Comparison of ENCODE assay signal across 16 mouse cellular contexts in the genomic region with DNA sequence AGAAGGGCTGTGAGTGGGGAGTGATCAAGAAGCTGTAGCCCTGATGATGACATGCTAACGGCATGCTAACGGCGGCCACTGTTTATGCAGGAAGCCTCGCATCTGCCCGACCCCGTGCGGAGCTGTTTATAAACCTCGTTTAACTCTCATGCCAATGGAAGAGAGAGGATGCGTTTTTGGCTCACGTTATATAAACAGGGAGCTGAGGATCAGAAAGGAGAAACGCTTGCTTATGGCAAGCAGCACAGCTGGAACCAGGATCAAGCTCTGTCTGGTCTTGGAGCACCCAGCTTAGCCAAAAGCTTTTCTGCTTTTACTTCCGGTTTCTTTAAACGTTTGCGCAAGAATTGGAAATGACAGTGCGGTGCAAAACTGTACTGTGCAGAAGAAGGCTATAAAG. TPM values are rescaled to one million over a fixed set of nuclear protein-coding genes. Genes with fewer than 3 reads are reported as not detected.
DNase-seq lines count a peak whose midpoint lies in the region; ATAC-seq and TF ChIP-seq lines count a peak whose summit lies in the region.
"Had no signal": no experiment of that assay in that cellular context is flagged by ENCODE, and none has a peak within 500 bp of the region (broad histone marks: within the 10 kb centered on the region; RNA-seq: fewer than 3 reads in every experiment).

No protein-coding gene starts in this region.

- 34% methylated on average over 15 of the region's 15 CpGs for WGBS in bone marrow, adult 2 months
- 26% methylated on average over 15 of the region's 15 CpGs for WGBS in lung, adult 2 months

- no peak overlapping the region for H3K27ac ChIP-seq in left cerebral cortex, adult 2 months
- H3K27ac ChIP-seq in bone marrow, adult 2 months (ENCODE audit: control insufficient read depth, insufficient read depth, low read depth, low read length, poor library complexity), result no peak overlapping the region
- H3K27ac ChIP-seq: embryonic facial prominence, embryonic 12.5 days; forebrain, embryonic 15.5 days; liver, embryonic 13.5 days had no signal

- H3K4me3 ChIP-seq in left cerebral cortex, adult 2 months, result no peak overlapping the region
- peak overlapping the region; percentile 48 for H3K4me3 ChIP-seq in bone marrow, adult 2 months (replicated peaks; ENCODE audit: control insufficient read depth, low read depth, low read length)
- H3K4me3 ChIP-seq in lung, adult 2 months (replicated peaks; ENCODE audit: extremely low read depth, low read depth, low read length), result peak overlapping the region; percentile 40
- H3K4me3 ChIP-seq: embryonic facial prominence, embryonic 12.5 days; forebrain, embryonic 15.5 days; liver, embryonic 13.5 days had no signal

- intact Hi-C loops in left cerebral cortex, postnatal 4 days (cut with DNase I), result no loop called here
- intact Hi-C loops in left cerebral cortex, adult 2 months (cut with DNase I), result no loop called here

- H3K4me1 ChIP-seq in bone marrow, adult 2 months (ENCODE audit: control insufficient read depth, insufficient read depth, low read length), result no peaks in the 10 kb centered on the region
- no peaks in the 10 kb centered on the region for H3K4me1 ChIP-seq in lung, adult 2 months (ENCODE audit: control insufficient read depth, insufficient read depth, low read length)
- H3K4me1 ChIP-seq: embryonic facial prominence, embryonic 12.5 days; forebrain, embryonic 15.5 days; liver, embryonic 13.5 days had no signal

- peak; percentile 50; the same call in 1 of the 2 replicates for ATAC-seq in monocyte, adult 5-6 weeks (replicated peaks; ENCODE audit: insufficient number of reproducible peaks, low FRiP score, low TSS enrichment, poor library complexity, severe bottlenecking)
- ATAC-seq in erythroid progenitor cell, adult 5-6 weeks (replicated peaks; ENCODE audit: low FRiP score, poor library complexity, severe bottlenecking), result no peak
- ATAC-seq: forebrain, embryonic 15.5 days had no signal

- no peak for TF ChIP-seq POLR2A in bone marrow, adult 2 months (IDR thresholded peaks at IDR 0.05; ENCODE audit: borderline replicate concordance, control insufficient read depth, low read depth, low read length)
- no peak for TF ChIP-seq POLR2A in lung, adult 2 months (IDR thresholded peaks at IDR 0.05; ENCODE audit: borderline replicate concordance, extremely low read depth, low read depth, low read length)

- peak; percentile 3 for DNase-seq in left cerebral cortex, postnatal 4 days
- DNase-seq in left cerebral cortex, adult 2 months (ENCODE audit: extremely low spot score in 1 of 2, low spot score in 2 of 2), result no peak
- DNase-seq in lung, adult 2 months, result no peak
- no peak for DNase-seq in layer of hippocampus, postnatal 36 days
- no peak for DNase-seq in natural killer cell, adult 2 months (ENCODE audit: low spot score in 2 of 2)
- DNase-seq: adrenal gland, adult 2 months; B cell, adult 2 months; cerebellum, adult 11-12 months; heart, adult 11 months; liver, embryonic 13.5 days had no signal

- TF ChIP-seq CTCF in left cerebral cortex, adult 2 months (IDR thresholded peaks at IDR 0.05), result no peak
- no peak for TF ChIP-seq CTCF in bone marrow, adult 2 months (IDR thresholded peaks at IDR 0.05; ENCODE audit: control insufficient read depth, insufficient read depth, low read length)
- TF ChIP-seq CTCF in lung, adult 2 months (IDR thresholded peaks at IDR 0.05; ENCODE audit: insufficient read depth, low read length), result no peak

RNA-seq across cellular contexts. Expression of a gene that starts 20.2 kb away (rescaled TPM):
- not detected for total RNA-seq in left cerebral cortex, postnatal 4 days (2021)
- under 1 TPM; 0.19 to 0.25 TPM for total RNA-seq in left cerebral cortex, adult 2 months (2021)
- polyA plus RNA-seq in bone marrow, adult 2 months (2011; ENCODE audit: insufficient read depth, insufficient read length, low replicate concordance, missing spikeins), result 1.0 TPM in 2 replicates
- polyA plus RNA-seq in lung, adult 2 months (2012; rRNA removed), result 0.53 and 0.65 TPM in 2 replicates
- total RNA-seq in monocyte, adult 5-6 weeks (2017), result not detected in 3 replicates
- total RNA-seq in layer of hippocampus, postnatal 36 days (2021), result not detected
- not detected in 2 replicates for total RNA-seq in erythroid progenitor cell, adult 5-6 weeks (2015; ENCODE audit: low replicate concordance)
- total RNA-seq in erythroid progenitor cell, adult 5-6 weeks (2017; ENCODE audit: low replicate concordance), result not detected in 2 replicates
- total RNA-seq: hematopoietic stem cell, adult 5-6 weeks had no signal
- polyA plus RNA-seq: embryonic facial prominence, embryonic 12.5 days; forebrain, embryonic 15.5 days had no signal

RNA-seq across cellular contexts. Expression of a gene that starts 22.4 kb away (rescaled TPM):
- total RNA-seq in left cerebral cortex, postnatal 4 days (2021), result under 1 TPM in 1 of 2 experiments, not detected in 1; 0.18 TPM
- total RNA-seq in left cerebral cortex, adult 2 months (2021), result under 1 TPM; 0.16 TPM
- polyA plus RNA-seq in bone marrow, adult 2 months (2011; ENCODE audit: insufficient read depth, insufficient read length, low replicate concordance, missing spikeins), result not detected in 2 replicates
- 4.3 and 5.0 TPM in 2 replicates for polyA plus RNA-seq in lung, adult 2 months (2012; rRNA removed)
- 1.2 TPM in 1 of 3 replicates, not detected in the others for total RNA-seq in monocyte, adult 5-6 weeks (2017)
- under 1 TPM in 1 of 2 experiments, not detected in 1; 0.33 TPM for total RNA-seq in layer of hippocampus, postnatal 36 days (2021)
- not detected in 2 replicates for total RNA-seq in erythroid progenitor cell, adult 5-6 weeks (2015; ENCODE audit: low replicate concordance)
- total RNA-seq in erythroid progenitor cell, adult 5-6 weeks (2017; ENCODE audit: low replicate concordance), result not detected in 2 replicates
- total RNA-seq: hematopoietic stem cell, adult 5-6 weeks had no signal
- polyA plus RNA-seq: adrenal gland, adult 2 months; embryonic facial prominence, embryonic 12.5 days had no signal
